Mouse (Mus musculus): Measurements from ENCODE around the gene Mblac1. TPM values are rescaled to one million over a fixed set of nuclear protein-coding genes. Genes with fewer than 3 reads are reported as not detected.

The Mblac1 gene
- polyA plus RNA-seq, 1 experiment from 2014 or later, result 11.1 TPM

DNA sequence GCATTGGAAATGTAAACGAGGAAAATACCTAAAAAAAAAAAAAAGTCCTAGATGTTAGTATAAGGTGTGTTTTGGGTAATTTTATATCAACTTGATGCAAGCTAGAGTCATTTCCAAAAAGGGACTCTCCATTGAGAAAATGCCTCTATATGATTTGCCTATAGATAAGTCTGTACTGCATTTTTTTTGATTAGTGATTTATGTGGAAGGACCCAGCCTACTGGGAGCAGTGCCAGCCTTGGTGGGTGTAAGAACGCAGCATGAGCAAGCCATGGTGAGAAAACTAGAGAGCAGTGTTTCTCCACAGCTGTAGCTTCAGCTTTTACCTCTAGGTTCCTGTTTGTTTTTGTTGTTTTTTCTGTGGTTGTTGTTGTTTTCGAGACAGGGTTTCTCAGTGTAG lies 29.2 kb downstream of the Mblac1 start:
- no peak overlapping the region for H3K9ac ChIP-seq
- H3K27ac ChIP-seq, result no peak overlapping the region
- no peak overlapping the region for H3K4me2 ChIP-seq
- no peaks in the 10 kb centered on the region for H3K4me1 ChIP-seq
- no peak overlapping the region for H3K4me3 ChIP-seq (replicated peaks)
- H3K36me3 ChIP-seq (replicated peaks), result no peaks in the 10 kb centered on the region
- ATAC-seq (ENCODE audit: low FRiP score), result no peak
- H3K27me3 ChIP-seq, result no peaks in the 10 kb centered on the region
- WGBS, result 66% methylated on average over 3 of the region's 3 CpGs
- H3K9me3 ChIP-seq, result no peaks in the 10 kb centered on the region

GRCm38 (mm10) chr5:138225700-138226099 lies 31.6 kb downstream of the Mblac1 start, which contains the start of gene Nxpe5:
Gene Nxpe5, plus strand, starts transcription at chr5:138225898.
- WGBS, result 53% methylated on average over 2 of the region's 2 CpGs
- no peak within 1 kb of the TSS for H3K9ac ChIP-seq
- ATAC-seq (ENCODE audit: low FRiP score), result no peak

GRCm38 (mm10) chr5:138226491-138226890 lies 32.4 kb downstream of the Mblac1 start:
- no peak overlapping the region for H3K4me3 ChIP-seq (replicated peaks)
- ATAC-seq (ENCODE audit: low FRiP score), result no peak
- no peaks in the 10 kb centered on the region for H3K27me3 ChIP-seq
- no peaks in the 10 kb centered on the region for H3K4me1 ChIP-seq
- no peaks in the 10 kb centered on the region for H3K36me3 ChIP-seq (replicated peaks)
- no peaks in the 10 kb centered on the region for H3K9me3 ChIP-seq
- no peak overlapping the region for H3K27ac ChIP-seq
- no peak overlapping the region for H3K9ac ChIP-seq
- WGBS, result 83% methylated on average over 4 of the region's 4 CpGs
- no peak overlapping the region for H3K4me2 ChIP-seq

More at GRCm38 (mm10) chr5:138225700-138226099, 31.6 kb downstream of the Mblac1 start, which contains the start of gene Nxpe5:
- H3K27me3 ChIP-seq, result no peaks in the 10 kb centered on the region
- no peak within 1 kb of the TSS for H3K4me2 ChIP-seq
- no peaks in the 10 kb centered on the region for H3K36me3 ChIP-seq (replicated peaks)
- H3K4me3 ChIP-seq (replicated peaks), result no peak within 1 kb of the TSS
- no peaks in the 10 kb centered on the region for H3K4me1 ChIP-seq
- no peak within 1 kb of the TSS for H3K27ac ChIP-seq
- no peaks in the 10 kb centered on the region for H3K9me3 ChIP-seq

DNA sequence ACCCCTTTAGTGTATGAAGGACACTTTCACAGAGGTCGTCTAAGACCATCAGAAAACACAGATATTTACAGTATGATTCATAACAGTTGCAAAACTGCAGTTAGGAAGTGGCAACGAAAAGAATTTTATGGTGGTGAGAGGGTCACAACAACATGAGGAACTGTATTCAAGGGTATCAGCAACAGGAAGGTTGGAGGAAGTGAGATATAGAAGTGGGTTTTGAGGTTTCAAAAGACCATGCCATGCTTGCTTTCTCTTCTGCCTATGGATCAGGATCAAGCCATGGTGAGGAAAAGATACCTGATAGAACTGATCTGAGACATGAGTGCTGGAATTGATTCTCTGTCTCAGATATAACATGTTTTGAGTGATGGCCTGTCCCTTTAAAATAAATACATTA lies 33.3 kb downstream of the Mblac1 start:
- 82% methylated on average over 2 of the region's 2 CpGs for WGBS
- no peak overlapping the region for H3K4me3 ChIP-seq (replicated peaks)
- no peaks in the 10 kb centered on the region for H3K27me3 ChIP-seq

GRCm38 (mm10) chr5:138228026-138228425 lies 33.9 kb downstream of the Mblac1 start:
- Histone ChIP-seq H3K9ac (no peak overlapping the region), H3K4me3 (replicated peaks) (no peak overlapping the region), H3K4me2 (no peak overlapping the region), H3K27me3 (no peaks in the 10 kb centered on the region), H3K4me1 (no peaks in the 10 kb centered on the region), H3K9me3 (no peaks in the 10 kb centered on the region), H3K27ac (no peak overlapping the region), H3K36me3 (replicated peaks) (no peaks in the 10 kb centered on the region)
- no peak for ATAC-seq (ENCODE audit: low FRiP score)
- 63% methylated on average over 3 of the region's 3 CpGs for WGBS

More for the DNA sequence above, 33.3 kb downstream of the Mblac1 start:
- H3K27ac ChIP-seq, result no peak overlapping the region
- H3K9me3 ChIP-seq, result no peaks in the 10 kb centered on the region
- no peak overlapping the region for H3K9ac ChIP-seq
- ATAC-seq (ENCODE audit: low FRiP score), result no peak
- H3K4me1 ChIP-seq, result no peaks in the 10 kb centered on the region
- H3K4me2 ChIP-seq, result no peak overlapping the region
- H3K36me3 ChIP-seq (replicated peaks), result no peaks in the 10 kb centered on the region

DNA sequence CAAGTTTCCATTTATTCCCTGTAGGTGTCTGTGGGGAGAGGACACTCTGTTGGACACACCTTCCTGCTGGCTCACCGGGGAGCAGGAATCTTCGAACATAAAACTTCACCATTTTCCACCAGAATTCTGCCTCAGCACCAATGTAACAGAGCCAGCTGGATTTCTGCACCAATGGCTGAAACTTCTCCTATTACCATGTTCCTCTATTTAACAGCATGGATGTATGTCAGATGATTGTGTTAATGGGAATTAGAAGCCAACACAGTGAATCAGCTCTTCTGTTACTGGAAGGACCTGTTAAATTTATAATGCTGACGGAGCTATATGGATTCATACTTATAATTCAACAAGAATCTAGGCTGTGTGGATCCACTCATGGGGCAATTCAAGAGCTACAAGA lies 35.4 kb downstream of the Mblac1 start:
- Histone ChIP-seq H3K36me3 (replicated peaks) (no peaks in the 10 kb centered on the region), H3K9ac (no peak overlapping the region), H3K4me1 (no peaks in the 10 kb centered on the region), H3K27ac (no peak overlapping the region), H3K9me3 (no peaks in the 10 kb centered on the region), H3K4me2 (no peak overlapping the region), H3K4me3 (replicated peaks) (no peak overlapping the region), H3K27me3 (no peaks in the 10 kb centered on the region)
- ATAC-seq (ENCODE audit: low FRiP score), result no peak
- 87% methylated on average over 3 of the region's 3 CpGs for WGBS

DNA sequence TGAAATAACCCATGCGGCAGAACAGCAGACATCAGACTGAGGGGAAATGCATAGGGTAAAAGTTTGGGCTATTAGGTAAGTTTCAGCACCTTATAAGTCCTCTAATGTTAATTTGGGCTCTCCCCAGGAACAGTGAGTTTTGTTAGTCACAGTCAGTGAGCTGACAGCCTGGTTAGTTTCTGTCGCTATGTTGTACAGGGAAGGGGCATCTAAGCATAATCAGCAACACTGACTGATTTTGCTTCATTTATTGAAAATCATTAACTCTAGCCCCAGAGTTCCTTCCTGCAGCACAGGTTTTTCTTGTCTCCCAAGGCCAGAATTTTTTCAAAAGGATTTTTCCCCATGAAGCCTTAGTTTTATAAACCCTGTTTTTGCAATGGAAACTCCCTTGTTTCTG lies 39.7 kb downstream of the Mblac1 start:
- Histone ChIP-seq H3K4me3 (replicated peaks) (no peak overlapping the region), H3K4me1 (no peaks in the 10 kb centered on the region), H3K27me3 (no peaks in the 10 kb centered on the region), H3K36me3 (replicated peaks) (no peaks in the 10 kb centered on the region), H3K4me2 (no peak overlapping the region), H3K27ac (no peak overlapping the region), H3K9me3 (no peaks in the 10 kb centered on the region), H3K9ac (no peak overlapping the region)
- 86% methylated on average over 2 of the region's 2 CpGs for WGBS
- ATAC-seq (ENCODE audit: low FRiP score), result no peak

- no peaks in the 10 kb centered on the region for H3K4me1 ChIP-seq
- no peak overlapping the region for H3K27ac ChIP-seq
Observed at GRCm38 (mm10) chr5:138234224-138234623, 40.1 kb downstream of the Mblac1 start.

DNA sequence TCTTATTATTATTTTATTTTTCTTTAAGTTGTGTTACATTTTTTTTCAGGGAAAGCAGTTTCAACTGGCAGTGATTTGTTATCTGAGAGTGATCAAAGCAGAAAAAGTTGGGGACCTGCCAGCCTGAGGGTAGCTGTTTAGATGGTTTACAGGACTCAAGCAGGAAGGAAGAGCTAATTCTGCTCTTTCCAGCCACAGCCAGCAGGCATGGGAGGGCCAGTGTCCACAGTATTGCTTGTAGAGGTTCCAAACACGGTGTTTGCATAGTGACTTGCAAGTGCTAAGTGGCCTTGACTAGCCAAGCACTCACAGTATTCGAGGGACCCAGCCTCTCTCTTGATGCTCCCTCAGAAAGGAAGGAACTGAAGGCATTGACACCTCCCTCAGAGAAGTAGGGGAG lies 47.4 kb downstream of the Mblac1 start:
- Histone ChIP-seq H3K4me2 (no peak overlapping the region), H3K36me3 (replicated peaks) (no peaks in the 10 kb centered on the region), H3K4me1 (no peaks in the 10 kb centered on the region), H3K27me3 (no peaks in the 10 kb centered on the region), H3K4me3 (replicated peaks) (no peak overlapping the region), H3K9me3 (no peaks in the 10 kb centered on the region), H3K27ac (no peak overlapping the region), H3K9ac (no peak overlapping the region)
- WGBS, result 46% methylated on average over 2 of the region's 2 CpGs
- ATAC-seq (ENCODE audit: low FRiP score), result no peak

More at GRCm38 (mm10) chr5:138234224-138234623, 40.1 kb downstream of the Mblac1 start:
- ATAC-seq (ENCODE audit: low FRiP score), result no peak
- Histone ChIP-seq H3K4me2 (no peak overlapping the region), H3K27me3 (no peaks in the 10 kb centered on the region), H3K9ac (no peak overlapping the region), H3K4me3 (replicated peaks) (no peak overlapping the region), H3K9me3 (no peaks in the 10 kb centered on the region), H3K36me3 (replicated peaks) (no peaks in the 10 kb centered on the region)

MicroRNAs within 50 kb of the gene (microRNA counts, 519-probe panel; counts per million panel counts)
- microRNA mmu-miR-106b (5,621 counts per million, percentile 77 among the panel's probes with 10 or more counts), microRNA mmu-miR-25 (8,108 counts per million, percentile 98 among the panel's probes with 10 or more counts), microRNA mmu-miR-93 (6,019 counts per million, percentile 82 among the panel's probes with 10 or more counts)

Small RNA genes within 50 kb of the gene (microRNA-seq; reads per million reads assigned to microRNA genes)
- 17,357 reads per million, percentile 97 among the genes with 10 or more reads in this experiment for gene Mir106b
- gene Mir25, result 1,077 reads per million, percentile 78 among the genes with 10 or more reads in this experiment
- 23,420 reads per million, percentile 98 among the genes with 10 or more reads in this experiment for gene Mir93

Other genes starting within 250 kb of the Mblac1 start
- gene Gjc3, start 231.2 kb upstream of the Mblac1 start, polyA plus RNA-seq (2016; fragmentation: Nextera tagmentation; extraction: Ambion mirVana), result not detected in 2 replicates
- gene Azgp1, start 212.8 kb upstream of the Mblac1 start, polyA plus RNA-seq (2016; fragmentation: Nextera tagmentation; extraction: Ambion mirVana), result not detected in 2 replicates
- not detected in 2 replicates for gene Smok3a, start 173.1 kb upstream of the Mblac1 start, polyA plus RNA-seq (2016; fragmentation: Nextera tagmentation; extraction: Ambion mirVana)
- not detected in 2 replicates for gene Smok3b, start 172.9 kb upstream of the Mblac1 start, polyA plus RNA-seq (2016; fragmentation: Nextera tagmentation; extraction: Ambion mirVana)
- gene Smok3c, start 141.1 kb upstream of the Mblac1 start, polyA plus RNA-seq (2016; fragmentation: Nextera tagmentation; extraction: Ambion mirVana), result not detected in 2 replicates
- gene Zkscan1, start 109.2 kb upstream of the Mblac1 start, polyA plus RNA-seq (2016; fragmentation: Nextera tagmentation; extraction: Ambion mirVana), result 36.2 and 39.4 TPM in 2 replicates
- gene Zscan21, start 77.4 kb upstream of the Mblac1 start, polyA plus RNA-seq (2016; fragmentation: Nextera tagmentation; extraction: Ambion mirVana), result 101 and 103 TPM in 2 replicates
- gene Zfp113, start 38.6 kb upstream of the Mblac1 start, polyA plus RNA-seq (2016; fragmentation: Nextera tagmentation; extraction: Ambion mirVana), result 43.9 and 44.1 TPM in 2 replicates
- gene Cops6, start 33.2 kb upstream of the Mblac1 start, polyA plus RNA-seq (2016; fragmentation: Nextera tagmentation; extraction: Ambion mirVana), result 274 and 282 TPM in 2 replicates
- gene Ap4m1, start 22.3 kb upstream of the Mblac1 start, polyA plus RNA-seq (2016; fragmentation: Nextera tagmentation; extraction: Ambion mirVana), result 24.6 and 27.5 TPM in 2 replicates
- gene Mcm7, start 21.9 kb upstream of the Mblac1 start, polyA plus RNA-seq (2016; fragmentation: Nextera tagmentation; extraction: Ambion mirVana), result 313 and 320 TPM in 2 replicates
- gene Taf6, start 6.9 kb upstream of the Mblac1 start, polyA plus RNA-seq (2016; fragmentation: Nextera tagmentation; extraction: Ambion mirVana), result 133 and 137 TPM in 2 replicates
- gene Cnpy4, start 6.8 kb upstream of the Mblac1 start, polyA plus RNA-seq (2016; fragmentation: Nextera tagmentation; extraction: Ambion mirVana), result 44.3 and 47.8 TPM in 2 replicates
- not detected in 2 replicates for gene Nxpe5, start 31.6 kb downstream of the Mblac1 start, polyA plus RNA-seq (2016; fragmentation: Nextera tagmentation; extraction: Ambion mirVana)
- gene Lamtor4, start 61.2 kb downstream of the Mblac1 start, polyA plus RNA-seq (2016; fragmentation: Nextera tagmentation; extraction: Ambion mirVana), result 42.3 and 47.3 TPM in 2 replicates
- 14.0 and 16.0 TPM in 2 replicates for gene BC037034, start 69.7 kb downstream of the Mblac1 start, polyA plus RNA-seq (2016; fragmentation: Nextera tagmentation; extraction: Ambion mirVana)
- 3.3 and 3.9 TPM in 2 replicates for gene Gal3st4, start 78.5 kb downstream of the Mblac1 start, polyA plus RNA-seq (2016; fragmentation: Nextera tagmentation; extraction: Ambion mirVana)
- gene Gm43720, start 85.6 kb downstream of the Mblac1 start, polyA plus RNA-seq (2016; fragmentation: Nextera tagmentation; extraction: Ambion mirVana), result 0.10 and 0.19 TPM in 2 replicates
- gene Gpc2, start 85.7 kb downstream of the Mblac1 start, polyA plus RNA-seq (2016; fragmentation: Nextera tagmentation; extraction: Ambion mirVana), result 121 and 140 TPM in 2 replicates
- 4.3 and 5.2 TPM in 2 replicates for gene Stag3, start 85.9 kb downstream of the Mblac1 start, polyA plus RNA-seq (2016; fragmentation: Nextera tagmentation; extraction: Ambion mirVana)
- not detected in 2 replicates for gene Pvrig, start 147.6 kb downstream of the Mblac1 start, polyA plus RNA-seq (2016; fragmentation: Nextera tagmentation; extraction: Ambion mirVana)
- 63.7 and 64.7 TPM in 2 replicates for gene Zfp157, start 247.2 kb downstream of the Mblac1 start, polyA plus RNA-seq (2016; fragmentation: Nextera tagmentation; extraction: Ambion mirVana)

Data from forebrain, embryonic 12.5 days (tissue).